Mouse (Mus musculus): ENCODE measurements around the gene Mogat1.
"Not testable (repeated sequence)": the region's sequence is repeated elsewhere in the genome, so short reads cannot be mapped to it uniquely, and the experiment has no call there.

The Mogat1 gene

GRCm38 (mm10) chr1:78510862-78511261, at the start of gene Mogat1:
Mogat1 (plus strand) TSS chr1:78510991.
- DNase-seq (ENCODE audit: low read depth, low spot score): no peak

DNA sequence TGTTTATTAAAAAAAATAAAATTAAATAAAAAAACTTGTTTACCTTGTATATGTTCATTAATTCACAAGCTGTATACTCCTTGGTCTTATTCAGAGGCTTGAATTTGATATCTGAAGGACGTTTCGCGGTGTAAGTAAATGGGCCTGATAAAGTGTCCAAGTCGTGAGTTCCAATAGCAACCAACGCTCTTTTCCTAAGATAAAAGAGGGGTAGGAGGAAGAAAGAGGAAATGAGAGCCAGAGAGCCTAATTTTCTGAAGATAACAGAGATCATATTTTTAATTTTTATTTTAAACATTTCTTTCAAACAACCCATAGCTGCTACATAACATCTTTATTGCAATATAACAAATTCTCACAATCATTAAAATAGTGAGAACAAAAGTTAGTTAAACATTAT, 38.4 kb upstream of the Mogat1 start:
- no peak for DNase-seq (ENCODE audit: low read depth, low spot score)

DNA sequence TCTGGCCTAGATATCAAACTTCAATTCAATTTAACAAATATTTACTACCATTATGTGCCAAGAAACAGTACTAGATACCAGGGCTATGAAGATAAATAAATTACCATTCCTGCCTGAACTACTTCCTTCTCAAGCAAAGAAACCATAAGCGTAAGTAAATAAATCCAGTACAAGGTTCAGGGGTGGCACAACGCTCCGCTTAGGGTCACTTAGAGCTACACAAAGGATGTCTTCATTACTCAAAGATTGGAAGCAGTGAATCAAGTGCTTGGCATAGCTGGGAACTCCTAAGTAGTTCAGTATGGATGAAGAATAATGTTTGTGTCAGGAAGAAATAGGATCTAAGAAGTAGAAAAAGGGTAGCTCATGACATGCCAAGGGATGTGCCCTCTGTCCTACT, 27.4 kb upstream of the Mogat1 start:
- DNase-seq (ENCODE audit: low read depth, low spot score): no peak

DNA sequence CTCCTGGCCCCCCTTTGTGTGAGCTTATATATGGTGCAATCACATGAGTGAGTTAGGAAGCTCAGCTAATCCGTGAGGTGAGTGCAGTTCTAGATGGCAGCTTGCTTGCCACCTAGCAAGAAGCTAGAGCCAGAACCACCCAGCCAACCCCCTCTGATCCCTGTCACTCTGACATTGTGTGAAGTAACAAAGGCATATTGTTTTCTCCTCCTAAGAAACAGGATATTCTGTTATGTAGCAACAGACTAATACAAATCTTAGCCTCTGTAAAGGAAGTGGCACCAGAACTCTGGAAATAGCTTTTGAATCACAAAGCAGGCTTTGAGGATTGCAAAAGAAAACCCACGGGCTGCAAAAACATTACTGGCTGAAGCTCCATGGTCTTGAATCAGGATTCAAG, 26.4 kb upstream of the Mogat1 start:
- DNase-seq (ENCODE audit: low read depth, low spot score): peak; percentile 38

DNA sequence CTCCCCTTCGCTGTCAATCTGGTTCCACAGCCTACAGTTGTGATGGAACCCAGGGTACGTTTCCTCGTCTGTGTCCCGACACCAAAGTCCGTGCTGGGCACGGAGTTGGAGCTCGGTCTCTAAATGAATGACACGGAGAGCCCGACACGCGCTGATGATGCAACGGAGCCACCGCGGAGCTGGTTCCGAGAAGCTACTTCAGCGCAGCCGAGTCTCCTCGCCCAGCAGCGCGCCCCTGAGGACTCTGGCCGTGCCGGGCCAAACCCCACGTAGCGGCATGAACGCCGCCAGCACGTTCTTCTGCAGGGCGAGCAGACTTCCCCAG, 22.4 kb upstream of the Mogat1 start:
- no peak for DNase-seq (ENCODE audit: low read depth, low spot score)

- peak; percentile 99 for DNase-seq (ENCODE audit: low read depth, low spot score)
Measured at GRCm38 (mm10) chr1:78488752-78489492, 21.9 kb upstream of the Mogat1 start, which contains the start of gene Farsb. Farsb (minus strand) TSS chr1:78488897.

- no peak for DNase-seq (ENCODE audit: low read depth, low spot score)
Measured at GRCm38 (mm10) chr1:78490143-78490542, 20.6 kb upstream of the Mogat1 start.

DNA sequence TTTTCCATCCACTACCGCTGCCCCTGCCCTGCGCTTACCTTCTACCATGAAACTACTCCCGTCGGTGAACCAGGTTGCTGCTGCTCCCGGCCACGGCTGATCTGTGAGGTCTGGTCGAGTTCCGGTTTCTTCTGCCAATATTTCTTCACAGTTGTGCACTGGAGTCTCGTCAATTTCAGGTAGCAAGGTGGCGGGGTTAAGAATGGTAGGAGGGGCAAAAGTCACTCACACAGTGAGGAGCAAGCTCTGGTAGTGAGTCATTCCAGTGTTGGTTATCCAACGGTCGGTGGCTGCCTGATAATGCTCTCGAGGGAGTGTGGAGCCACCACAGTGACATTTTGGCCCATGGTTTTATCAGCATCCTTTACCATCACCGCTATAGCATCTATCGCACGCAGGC, 9.8 kb upstream of the Mogat1 start:
- no peak for DNase-seq (ENCODE audit: low read depth, low spot score)

DNA sequence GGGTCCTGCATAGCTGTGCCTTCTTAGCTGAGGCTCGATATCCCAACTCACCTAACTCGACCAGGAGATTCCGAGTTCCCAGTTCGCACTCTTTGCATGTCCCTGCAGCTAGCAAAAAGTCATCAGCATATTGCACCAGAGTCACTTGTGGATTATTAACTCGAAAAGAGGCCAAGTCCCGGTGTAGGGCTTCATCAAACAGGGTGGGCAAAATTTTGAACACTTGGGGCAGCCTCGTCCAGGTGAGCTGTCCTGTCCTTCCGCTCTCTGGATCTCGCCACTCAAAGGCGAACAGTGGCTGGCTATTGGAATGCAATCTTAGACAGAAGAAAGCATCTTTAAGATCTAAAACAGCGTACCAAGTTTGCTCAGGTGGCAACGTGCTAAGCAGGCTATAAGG, 8.9 kb upstream of the Mogat1 start:
- not testable (repeated sequence) for DNase-seq (ENCODE audit: low read depth, low spot score)

DNA sequence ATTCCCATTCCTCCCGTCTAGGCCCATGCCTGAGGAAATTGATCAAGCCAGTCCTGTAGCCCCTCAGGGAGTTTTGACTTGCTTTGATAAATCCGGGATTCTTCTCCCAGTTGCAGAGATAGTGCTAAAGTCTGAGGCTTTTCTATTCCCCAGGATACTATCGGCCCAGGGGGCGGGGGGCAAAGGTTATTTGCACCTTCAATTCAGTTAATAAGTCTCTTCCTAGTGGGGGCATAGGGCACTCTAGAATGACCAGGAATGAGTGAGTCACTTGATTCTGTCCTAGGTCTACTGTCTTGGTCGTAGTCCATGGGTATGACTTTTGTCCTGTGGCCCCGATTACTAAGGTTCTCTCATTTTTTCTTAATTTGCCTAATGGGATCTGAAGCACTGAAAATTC, 8.3 kb upstream of the Mogat1 start:
- DNase-seq (ENCODE audit: low read depth, low spot score): no peak

- DNase-seq (ENCODE audit: low read depth, low spot score): no peak
Measured at GRCm38 (mm10) chr1:78507137-78507536, 3.7 kb upstream of the Mogat1 start.

- no peak for DNase-seq (ENCODE audit: low read depth, low spot score)
Measured at GRCm38 (mm10) chr1:78511621-78512160, 900 bp downstream of the Mogat1 start, which contains the start of gene BC035947. BC035947 (minus strand) TSS chr1:78512158.

DNA sequence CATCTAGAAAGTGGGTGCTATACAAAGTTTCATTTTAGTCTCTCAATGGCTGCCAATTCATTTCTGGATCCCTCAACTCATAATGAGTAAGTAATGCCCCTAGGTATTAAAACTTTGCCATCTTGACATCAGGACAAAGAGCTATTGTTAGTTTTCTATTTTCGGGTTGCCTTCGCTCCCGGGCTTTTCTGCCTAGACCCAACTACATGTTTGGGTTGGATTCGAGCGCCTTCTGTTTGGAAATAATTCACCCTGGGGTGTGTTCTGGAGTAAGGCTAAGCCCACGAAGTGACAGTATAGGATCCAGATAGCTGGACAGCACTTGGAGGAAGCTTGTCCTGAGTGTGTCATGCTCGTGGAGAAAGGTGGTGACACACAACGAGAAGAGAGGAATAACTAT, 2.0 kb downstream of the Mogat1 start:
- no peak for DNase-seq (ENCODE audit: low read depth, low spot score)

- no peak for DNase-seq (ENCODE audit: low read depth, low spot score)
Measured at GRCm38 (mm10) chr1:78518907-78519306, 8.1 kb downstream of the Mogat1 start.

- DNase-seq (ENCODE audit: low read depth, low spot score): peak; percentile 72
Measured at GRCm38 (mm10) chr1:78525189-78525886, 14.5 kb downstream of the Mogat1 start.

DNA sequence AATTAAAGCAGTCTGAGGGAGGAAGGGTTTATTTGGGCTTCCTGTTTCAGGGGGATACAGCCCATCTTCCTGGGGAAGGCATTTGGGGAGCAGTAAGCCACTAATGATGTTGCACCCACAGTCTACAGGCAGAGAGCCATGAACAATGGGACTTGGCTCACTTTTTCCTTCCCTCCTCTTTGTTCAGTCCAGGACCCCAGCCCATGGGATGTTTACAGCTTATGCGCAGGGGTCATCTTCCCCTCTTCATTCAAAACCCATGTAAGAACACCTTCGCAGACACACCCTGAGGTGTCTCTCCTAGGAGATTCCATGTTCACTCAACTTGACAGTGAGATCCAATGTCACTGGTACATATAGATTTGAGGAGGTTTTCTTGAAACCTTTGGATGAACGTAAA, 17.6 kb downstream of the Mogat1 start:
- no peak for DNase-seq (ENCODE audit: low read depth, low spot score)

- DNase-seq (ENCODE audit: low read depth, low spot score): no peak
Measured at GRCm38 (mm10) chr1:78529011-78529410, 18.2 kb downstream of the Mogat1 start.

- DNase-seq (ENCODE audit: low read depth, low spot score): no peak
Measured at GRCm38 (mm10) chr1:78530500-78531215, 19.9 kb downstream of the Mogat1 start.

- DNase-seq (ENCODE audit: low read depth, low spot score): peak; percentile 57
Measured at GRCm38 (mm10) chr1:78532184-78532800, 21.5 kb downstream of the Mogat1 start.

DNA sequence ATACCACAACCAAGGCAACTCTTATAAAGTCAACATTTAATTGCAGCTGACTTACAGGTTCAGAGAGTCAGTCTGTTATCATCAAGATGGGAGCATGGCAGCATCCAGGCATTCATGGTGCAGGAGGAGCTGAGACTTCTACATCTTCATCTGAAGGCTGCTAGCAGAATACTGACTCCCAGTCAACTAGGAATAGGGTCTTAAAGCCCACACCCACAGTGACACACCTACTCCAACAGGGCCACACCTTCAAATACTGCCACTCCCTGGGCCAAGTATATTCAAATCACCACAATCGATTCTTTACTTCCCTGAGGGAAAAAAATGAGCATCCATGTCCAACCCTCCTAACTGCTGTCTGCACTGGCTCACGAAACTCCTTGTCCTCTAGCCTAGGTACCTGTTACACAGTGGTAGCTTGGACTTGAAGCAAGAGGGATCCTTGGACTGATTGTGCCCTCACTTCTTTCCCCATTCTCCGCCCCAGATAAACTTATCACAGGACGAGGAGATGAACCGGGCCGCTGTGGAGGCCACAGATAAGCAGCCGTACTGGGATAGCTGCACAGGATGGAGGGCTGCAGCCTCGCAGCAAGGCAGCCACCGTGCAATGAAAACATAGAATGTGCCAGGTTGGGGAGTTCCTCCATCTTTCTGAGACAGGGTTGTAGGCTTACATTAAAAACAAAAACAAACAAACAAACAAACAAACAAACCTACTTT, 23.8 kb downstream of the Mogat1 start:
- DNase-seq (ENCODE audit: low read depth, low spot score): no peak
